Mouse (Mus musculus): ENCODE measurements around the gene Ctnna3. TPM values are rescaled to one million over a fixed set of nuclear protein-coding genes. Genes with fewer than 3 reads are reported as not detected.
A peak's percentile ranks its signal among the peaks of the same experiment; 100 is the strongest.

Ctnna3 gene
- polyA plus RNA-seq, 1 experiment from 2014 or later = not detected

GRCm38 (mm10) chr10:63532381-63532780 is 102.5 kb downstream of the Ctnna3 start:
- no peak overlapping the region for H3K9ac ChIP-seq (ENCODE audit: low read length)
- H3K27me3 ChIP-seq (ENCODE audit: control insufficient read depth, insufficient read depth, low read length) = no peaks in the 10 kb centered on the region
- H3K4me2 ChIP-seq (ENCODE audit: low read depth, low read length, severe bottlenecking) = no peak overlapping the region
- DNase-seq (ENCODE audit: low spot score) (no peak), ATAC-seq (replicated peaks; ENCODE audit: low FRiP score) (no peak)
- H3K36me3 ChIP-seq (ENCODE audit: control insufficient read depth, insufficient read depth, low read length) = no peaks in the 10 kb centered on the region
- no peaks in the 10 kb centered on the region for H3K9me3 ChIP-seq (ENCODE audit: control insufficient read depth, low read length)
- no peaks in the 10 kb centered on the region for H3K4me1 ChIP-seq (replicated peaks; ENCODE audit: control insufficient read depth, insufficient read depth, low read length)
- 82% methylated on average over 8 of the region's 8 CpGs for WGBS
- no peak overlapping the region for H3K4me3 ChIP-seq (ENCODE audit: low read depth, low read length)
- no peak overlapping the region for H3K27ac ChIP-seq (ENCODE audit: low read depth, low read length)

DNA sequence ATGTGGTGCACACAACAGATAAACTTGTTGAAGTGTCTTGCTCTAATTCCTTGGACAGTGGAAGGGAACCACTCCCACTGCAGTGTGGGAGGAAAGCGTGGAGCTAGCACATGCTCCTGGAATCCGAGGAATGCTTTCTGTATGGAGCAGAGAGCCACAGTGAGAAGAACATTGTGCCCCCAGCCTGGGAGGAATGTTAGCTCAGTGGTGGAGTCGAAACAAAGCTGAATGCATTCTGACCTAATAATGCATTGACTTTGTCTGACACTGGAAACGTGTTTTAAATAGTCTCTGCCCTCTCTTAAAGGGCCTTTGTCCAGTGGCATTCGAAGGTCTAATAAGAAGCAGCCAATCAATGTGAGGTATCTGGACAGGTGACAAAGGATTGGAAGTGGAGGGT is 111.9 kb downstream of the Ctnna3 start:
- no peak overlapping the region for H3K4me3 ChIP-seq (ENCODE audit: low read depth, low read length)
- DNase-seq (ENCODE audit: low spot score) (peak; percentile 57), ATAC-seq (replicated peaks; ENCODE audit: low FRiP score) (peak; percentile 64; the same call in 1 of the 2 replicates)
- H3K4me2 ChIP-seq (ENCODE audit: low read depth, low read length, severe bottlenecking) = no peak overlapping the region
- H3K4me1 ChIP-seq (replicated peaks; ENCODE audit: control insufficient read depth, insufficient read depth, low read length) = no peaks in the 10 kb centered on the region
- H3K27ac ChIP-seq (ENCODE audit: low read depth, low read length) = no peak overlapping the region
- H3K9ac ChIP-seq (ENCODE audit: low read length) = no peak overlapping the region
- H3K9me3 ChIP-seq (ENCODE audit: control insufficient read depth, low read length) = no peaks in the 10 kb centered on the region
- no peaks in the 10 kb centered on the region for H3K27me3 ChIP-seq (ENCODE audit: control insufficient read depth, insufficient read depth, low read length)
- no peaks in the 10 kb centered on the region for H3K36me3 ChIP-seq (ENCODE audit: control insufficient read depth, insufficient read depth, low read length)
- WGBS = 14% methylated on average over 5 of the region's 5 CpGs

- Histone ChIP-seq H3K36me3 (ENCODE audit: control insufficient read depth, insufficient read depth, low read length) (no peaks in the 10 kb centered on the region), H3K4me1 (replicated peaks; ENCODE audit: control insufficient read depth, insufficient read depth, low read length) (no peaks in the 10 kb centered on the region), H3K4me2 (ENCODE audit: low read depth, low read length, severe bottlenecking) (no peak overlapping the region), H3K9ac (ENCODE audit: low read length) (no peak overlapping the region), H3K4me3 (ENCODE audit: low read depth, low read length) (no peak overlapping the region), H3K27me3 (ENCODE audit: control insufficient read depth, insufficient read depth, low read length) (no peaks in the 10 kb centered on the region), H3K27ac (ENCODE audit: low read depth, low read length) (no peak overlapping the region), H3K9me3 (ENCODE audit: control insufficient read depth, low read length) (no peaks in the 10 kb centered on the region)
- WGBS = 64% methylated on average over 6 of the region's 6 CpGs
- no peak for DNase-seq (ENCODE audit: low spot score)
- ATAC-seq (replicated peaks; ENCODE audit: low FRiP score) = no peak
Measured at GRCm38 (mm10) chr10:63542493-63542892, 112.6 kb downstream of the Ctnna3 start.

DNA sequence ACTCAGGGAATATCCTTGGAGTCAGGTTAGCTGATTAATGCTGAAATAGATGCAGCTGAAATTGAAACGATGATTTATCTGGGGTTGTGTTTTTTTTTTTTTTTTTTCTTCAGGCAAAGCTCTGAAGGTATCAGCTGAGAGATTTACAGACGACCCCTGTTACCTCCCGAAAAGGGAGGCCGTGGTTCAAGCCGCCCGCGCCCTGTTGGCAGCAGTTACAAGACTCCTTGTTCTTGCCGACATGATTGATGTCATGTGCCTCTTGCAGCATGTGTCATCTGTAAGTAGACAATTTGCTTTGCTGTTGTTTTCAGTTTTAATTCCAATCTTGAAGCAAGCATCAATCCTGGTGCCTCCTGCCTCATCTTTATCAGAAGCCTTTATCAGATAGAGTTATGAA is 136.8 kb downstream of the Ctnna3 start:
- no peaks in the 10 kb centered on the region for H3K27me3 ChIP-seq (ENCODE audit: control insufficient read depth, insufficient read depth, low read length)
- no peak overlapping the region for H3K4me3 ChIP-seq (ENCODE audit: low read depth, low read length)
- no peak overlapping the region for H3K4me2 ChIP-seq (ENCODE audit: low read depth, low read length, severe bottlenecking)
- H3K27ac ChIP-seq (ENCODE audit: low read depth, low read length) = no peak overlapping the region
- DNase-seq (ENCODE audit: low spot score) (no peak), ATAC-seq (replicated peaks; ENCODE audit: low FRiP score) (no peak)
- no peaks in the 10 kb centered on the region for H3K4me1 ChIP-seq (replicated peaks; ENCODE audit: control insufficient read depth, insufficient read depth, low read length)
- no peak overlapping the region for H3K9ac ChIP-seq (ENCODE audit: low read length)
- no peaks in the 10 kb centered on the region for H3K9me3 ChIP-seq (ENCODE audit: control insufficient read depth, low read length)
- 90% methylated on average over 8 of the region's 8 CpGs for WGBS
- H3K36me3 ChIP-seq (ENCODE audit: control insufficient read depth, insufficient read depth, low read length) = no peaks in the 10 kb centered on the region

DNA sequence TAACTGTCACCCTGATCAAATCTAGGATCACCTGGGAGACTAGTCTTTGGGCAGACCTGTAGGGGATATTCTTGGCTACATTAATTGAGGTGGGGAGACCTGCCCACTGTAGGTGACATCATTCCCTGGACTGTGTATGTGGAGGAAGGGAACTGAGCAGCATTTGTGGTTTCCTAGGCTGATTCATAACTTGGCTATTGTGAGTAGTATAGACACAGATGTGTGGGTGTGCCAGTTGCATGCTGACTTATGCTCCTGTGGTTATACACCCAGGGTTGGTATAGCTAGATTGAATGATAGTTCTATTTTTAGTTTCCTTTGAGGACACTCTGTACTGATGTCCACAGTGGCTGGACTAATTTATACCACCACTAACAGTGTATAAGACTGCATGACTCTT is 141.7 kb downstream of the Ctnna3 start:
- H3K27ac ChIP-seq (ENCODE audit: low read depth, low read length) = no peak overlapping the region
- no peak overlapping the region for H3K9ac ChIP-seq (ENCODE audit: low read length)
- ATAC-seq (replicated peaks; ENCODE audit: low FRiP score) = no peak
- H3K4me1 ChIP-seq (replicated peaks; ENCODE audit: control insufficient read depth, insufficient read depth, low read length) = no peaks in the 10 kb centered on the region
- H3K27me3 ChIP-seq (ENCODE audit: control insufficient read depth, insufficient read depth, low read length) = no peaks in the 10 kb centered on the region
- no peaks in the 10 kb centered on the region for H3K36me3 ChIP-seq (ENCODE audit: control insufficient read depth, insufficient read depth, low read length)
- H3K4me2 ChIP-seq (ENCODE audit: low read depth, low read length, severe bottlenecking) = no peak overlapping the region
- H3K4me3 ChIP-seq (ENCODE audit: low read depth, low read length) = no peak overlapping the region
- no peaks in the 10 kb centered on the region for H3K9me3 ChIP-seq (ENCODE audit: control insufficient read depth, low read length)
- no peak for DNase-seq (ENCODE audit: low spot score)

DNA sequence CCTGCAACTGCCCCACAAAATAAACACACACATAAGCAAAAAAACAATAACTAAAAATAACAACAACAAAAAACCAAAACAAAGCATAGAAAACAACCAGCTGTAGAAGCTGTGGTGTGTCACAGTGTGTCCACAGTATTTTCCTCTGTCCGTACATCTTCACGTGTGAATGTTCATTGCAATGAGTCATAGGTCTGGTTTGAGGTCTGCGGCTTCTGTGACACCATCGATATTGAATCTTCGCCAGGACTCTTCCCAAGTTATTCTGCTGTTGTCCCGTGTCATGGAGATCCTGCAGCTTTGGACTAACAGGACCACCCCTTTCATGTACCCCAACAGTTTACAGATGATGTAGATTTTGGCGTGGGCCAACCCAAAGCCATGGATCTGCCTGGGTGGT is 143.0 kb downstream of the Ctnna3 start:
- Histone ChIP-seq H3K27me3 (ENCODE audit: control insufficient read depth, insufficient read depth, low read length) (no peaks in the 10 kb centered on the region), H3K27ac (ENCODE audit: low read depth, low read length) (no peak overlapping the region), H3K4me2 (ENCODE audit: low read depth, low read length, severe bottlenecking) (no peak overlapping the region), H3K4me3 (ENCODE audit: low read depth, low read length) (no peak overlapping the region), H3K4me1 (replicated peaks; ENCODE audit: control insufficient read depth, insufficient read depth, low read length) (no peaks in the 10 kb centered on the region), H3K9ac (ENCODE audit: low read length) (no peak overlapping the region), H3K9me3 (ENCODE audit: control insufficient read depth, low read length) (no peaks in the 10 kb centered on the region), H3K36me3 (ENCODE audit: control insufficient read depth, insufficient read depth, low read length) (no peaks in the 10 kb centered on the region)
- 88% methylated on average over 7 of the region's 7 CpGs for WGBS
- ATAC-seq (replicated peaks; ENCODE audit: low FRiP score) (no peak), DNase-seq (ENCODE audit: low spot score) (no peak)

DNA sequence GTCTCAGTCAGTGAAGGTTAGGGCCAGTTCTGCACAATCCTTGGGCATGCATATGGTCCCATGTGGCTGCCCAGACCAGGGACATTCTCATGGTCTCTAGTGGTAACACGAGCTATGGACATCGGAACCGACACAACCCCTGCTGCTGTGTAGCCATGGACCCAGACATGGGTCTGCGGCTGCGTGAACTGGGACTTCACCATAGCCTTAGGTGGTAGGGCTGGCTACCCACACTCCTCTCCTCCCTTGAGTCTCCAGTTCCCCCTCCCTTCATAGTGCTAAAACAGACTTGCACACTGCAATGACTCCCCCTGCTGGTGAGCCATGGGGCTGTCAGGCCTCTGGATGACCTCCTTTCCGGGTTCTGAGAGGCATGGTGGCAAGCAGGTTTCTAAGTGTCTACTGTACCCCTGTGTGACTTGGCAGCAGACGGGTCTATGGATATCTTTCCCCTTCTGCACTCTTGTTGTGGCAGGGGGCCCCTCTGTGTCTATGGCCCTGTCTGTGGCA is 144.3 kb downstream of the Ctnna3 start:
- peak; percentile 59 for DNase-seq (ENCODE audit: low spot score)
- no peaks in the 10 kb centered on the region for H3K36me3 ChIP-seq (ENCODE audit: control insufficient read depth, insufficient read depth, low read length)
- WGBS = 81% methylated on average over 7 of the region's 7 CpGs
- no peak overlapping the region for H3K4me2 ChIP-seq (ENCODE audit: low read depth, low read length, severe bottlenecking)
- no peaks in the 10 kb centered on the region for H3K27me3 ChIP-seq (ENCODE audit: control insufficient read depth, insufficient read depth, low read length)
- no peak; the same call in 1 of the 2 replicates for ATAC-seq (replicated peaks; ENCODE audit: low FRiP score)
- H3K9ac ChIP-seq (ENCODE audit: low read length) = no peak overlapping the region
- no peak overlapping the region for H3K4me3 ChIP-seq (ENCODE audit: low read depth, low read length)
- H3K9me3 ChIP-seq (ENCODE audit: control insufficient read depth, low read length) = no peaks in the 10 kb centered on the region
- no peaks in the 10 kb centered on the region for H3K4me1 ChIP-seq (replicated peaks; ENCODE audit: control insufficient read depth, insufficient read depth, low read length)
- no peak overlapping the region for H3K27ac ChIP-seq (ENCODE audit: low read depth, low read length)

DNA sequence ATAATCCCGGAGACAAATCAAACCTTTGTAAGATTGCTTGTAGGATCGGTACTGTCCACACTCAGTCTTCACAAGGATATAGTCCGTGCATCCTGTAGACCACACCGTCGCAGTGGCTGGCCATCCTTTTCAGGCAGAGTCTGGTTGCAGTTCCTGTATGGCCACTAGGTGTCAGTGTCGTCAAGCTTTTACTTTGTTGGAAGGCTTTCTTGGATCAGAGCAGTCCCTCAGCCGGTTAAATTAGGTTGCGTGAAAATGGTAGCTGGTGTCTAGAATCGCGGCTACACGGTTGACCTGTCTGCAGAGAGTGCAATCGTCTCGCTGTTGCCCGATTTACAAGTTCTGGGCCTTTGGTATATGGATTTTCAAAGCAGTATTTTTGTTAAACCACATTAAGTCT is 152.7 kb downstream of the Ctnna3 start:
- WGBS = 15% methylated on average over 14 of the region's 14 CpGs

GRCm38 (mm10) chr10:63583798-63584374 is 154.0 kb downstream of the Ctnna3 start:
- WGBS = 75% methylated on average over 20 of the region's 20 CpGs
- ATAC-seq (replicated peaks; ENCODE audit: low FRiP score) (no peak), DNase-seq (ENCODE audit: low spot score) (no peak)
- no peak overlapping the region for H3K9ac ChIP-seq (ENCODE audit: low read length)
- peak overlapping the region; percentile 3; the same call in 1 of the 2 replicates for H3K4me2 ChIP-seq (ENCODE audit: low read depth, low read length, severe bottlenecking)
- H3K4me1 ChIP-seq (replicated peaks; ENCODE audit: control insufficient read depth, insufficient read depth, low read length) = no peaks in the 10 kb centered on the region
- no peaks in the 10 kb centered on the region for H3K27me3 ChIP-seq (ENCODE audit: control insufficient read depth, insufficient read depth, low read length)
- H3K27ac ChIP-seq (ENCODE audit: low read depth, low read length) = no peak overlapping the region
- no peaks in the 10 kb centered on the region for H3K36me3 ChIP-seq (ENCODE audit: control insufficient read depth, insufficient read depth, low read length)
- H3K9me3 ChIP-seq (ENCODE audit: control insufficient read depth, low read length) = no peaks in the 10 kb centered on the region
- no peak overlapping the region for H3K4me3 ChIP-seq (ENCODE audit: low read depth, low read length)

More for the DNA sequence above, 152.7 kb downstream of the Ctnna3 start:
- no peaks in the 10 kb centered on the region for H3K4me1 ChIP-seq (replicated peaks; ENCODE audit: control insufficient read depth, insufficient read depth, low read length)
- no peak overlapping the region for H3K9ac ChIP-seq (ENCODE audit: low read length)
- no peaks in the 10 kb centered on the region for H3K27me3 ChIP-seq (ENCODE audit: control insufficient read depth, insufficient read depth, low read length)
- no peak overlapping the region for H3K4me2 ChIP-seq (ENCODE audit: low read depth, low read length, severe bottlenecking)
- no peaks in the 10 kb centered on the region for H3K9me3 ChIP-seq (ENCODE audit: control insufficient read depth, low read length)
- H3K27ac ChIP-seq (ENCODE audit: low read depth, low read length) = no peak overlapping the region
- peak; percentile 86 for DNase-seq (ENCODE audit: low spot score)
- no peak overlapping the region for H3K4me3 ChIP-seq (ENCODE audit: low read depth, low read length)
- ATAC-seq (replicated peaks; ENCODE audit: low FRiP score) = peak; percentile 85
- H3K36me3 ChIP-seq (ENCODE audit: control insufficient read depth, insufficient read depth, low read length) = no peaks in the 10 kb centered on the region

Data from forebrain, embryonic 11.5 days (tissue).